Mouse (Mus musculus): ENCODE measurements around the gene Zc3hav1l. TPM values are rescaled to one million over a fixed set of nuclear protein-coding genes. Genes with fewer than 3 reads are reported as not detected.

The Zc3hav1l gene
- polyA plus RNA-seq (2015; fragmentation: Illumina TruSeq; extraction: RNeasy Lipid Tissue Mini Kit (QIAGEN cat#74804); ENCODE audit: insufficient read depth, low read depth, low replicate concordance): 1.0 TPM

GRCm38 (mm10) chr6:38298761-38299401 lies at the start of gene Zc3hav1l:
Zc3hav1l (minus strand) TSS chr6:38299259.

GRCm38 (mm10) chr6:38253736-38254641 lies 45.1 kb downstream of the Zc3hav1l start, which contains the start of gene D630045J12Rik:
D630045J12Rik (minus strand) TSS chr6:38254009.

Other genes with a start within 250 kb of the Zc3hav1l start
- gene Tmem213, start 190.0 kb downstream of the Zc3hav1l start, polyA plus RNA-seq (2015; fragmentation: Illumina TruSeq; extraction: RNeasy Lipid Tissue Mini Kit (QIAGEN cat#74804); ENCODE audit: insufficient read depth, low read depth, low replicate concordance): not detected
- 2.2 TPM for gene Atp6v0a4, start 174.7 kb downstream of the Zc3hav1l start, polyA plus RNA-seq (2015; fragmentation: Illumina TruSeq; extraction: RNeasy Lipid Tissue Mini Kit (QIAGEN cat#74804); ENCODE audit: insufficient read depth, low read depth, low replicate concordance)
- gene D630045J12Rik, start 45.2 kb downstream of the Zc3hav1l start, polyA plus RNA-seq (2015; fragmentation: Illumina TruSeq; extraction: RNeasy Lipid Tissue Mini Kit (QIAGEN cat#74804); ENCODE audit: insufficient read depth, low read depth, low replicate concordance): 0.57 TPM
- 6.6 TPM for gene Zc3hav1, start 55.3 kb upstream of the Zc3hav1l start, polyA plus RNA-seq (2015; fragmentation: Illumina TruSeq; extraction: RNeasy Lipid Tissue Mini Kit (QIAGEN cat#74804); ENCODE audit: insufficient read depth, low read depth, low replicate concordance)
- 1.6 TPM for gene Ttc26, start 82.2 kb upstream of the Zc3hav1l start, polyA plus RNA-seq (2015; fragmentation: Illumina TruSeq; extraction: RNeasy Lipid Tissue Mini Kit (QIAGEN cat#74804); ENCODE audit: insufficient read depth, low read depth, low replicate concordance)
- gene Ubn2, start 134.7 kb upstream of the Zc3hav1l start, polyA plus RNA-seq (2015; fragmentation: Illumina TruSeq; extraction: RNeasy Lipid Tissue Mini Kit (QIAGEN cat#74804); ENCODE audit: insufficient read depth, low read depth, low replicate concordance): 6.9 TPM
- 30.0 TPM for gene Fmc1, start 234.2 kb upstream of the Zc3hav1l start, polyA plus RNA-seq (2015; fragmentation: Illumina TruSeq; extraction: RNeasy Lipid Tissue Mini Kit (QIAGEN cat#74804); ENCODE audit: insufficient read depth, low read depth, low replicate concordance)

Data from pancreas, adult 10 weeks (tissue).